Mouse (Mus musculus) intestine, postnatal 0 days (tissue): Measurements from ENCODE around the gene Mov10l1. TPM values are rescaled to one million over a fixed set of nuclear protein-coding genes. Genes with fewer than 3 reads are reported as not detected.

ENCODE experiments used
- ATAC-seq: fragments of 200-750 bp; cut with Nextera tagmentation; 2 replicates; pipeline ENCODE4 v1.8.0; 2017; ENCODE audit warnings: mild to moderate bottlenecking, moderate TSS enrichment, moderate library complexity
- H3K27ac ChIP-seq: fragments of 300-500 bp; sonication (generic); 2 replicates; pipeline ENCODE4 v1.5.1; 2014; ENCODE audit warnings: mild to moderate bottlenecking, low read depth, low read length, moderate library complexity
- H3K27me3 ChIP-seq: fragments of 300-500 bp; sonication (generic); replicated peaks from 2 replicates; pipeline ENCODE4 v1.6.1; 2014; ENCODE audit warnings: low read length, mixed read lengths; ENCODE audit not compliant: control insufficient read depth, insufficient read depth
- H3K36me3 ChIP-seq: fragments of 300-500 bp; sonication (generic); 2 replicates; pipeline ENCODE4 v1.6.1; 2014; ENCODE audit warnings: mild to moderate bottlenecking, moderate library complexity; ENCODE audit not compliant: control insufficient read depth, insufficient read depth
- H3K4me1 ChIP-seq: fragments of 300-500 bp; sonication (generic); replicated peaks from 2 replicates; pipeline ENCODE4 v1.6.1; 2014; ENCODE audit warnings: antibody characterized with exemption, low read length, mixed read lengths; ENCODE audit not compliant: control insufficient read depth, insufficient read depth
- H3K4me2 ChIP-seq: fragments of 300-500 bp; sonication (generic); replicated peaks from 2 replicates; pipeline ENCODE4 v1.6.1; 2014; ENCODE audit warnings: low read depth, mild to moderate bottlenecking, moderate library complexity
- H3K4me3 ChIP-seq: fragments of 300-500 bp; sonication (generic); 2 replicates; pipeline ENCODE4 v1.5.1; 2014; ENCODE audit warnings: low read depth, low read length
- H3K9ac ChIP-seq: fragments of 300-500 bp; sonication (generic); 2 replicates; pipeline ENCODE4 v1.6.1; 2014; ENCODE audit warnings: mild to moderate bottlenecking, low read depth, low read length
- H3K9me3 ChIP-seq: fragments of 300-500 bp; sonication (generic); 2 replicates; pipeline ENCODE4 v1.6.1; 2016; ENCODE audit warnings: mixed run types; ENCODE audit not compliant: control insufficient read depth
- CTCF ChIP-seq: sonication (generic); IDR thresholded peaks from 2 replicates; pipeline ENCODE4 v1.5.1; 2016; ENCODE audit warnings: low read depth, mild to moderate bottlenecking, control low read depth, antibody characterized with exemption, moderate library complexity
- WGBS: fragments of 180-500 bp; shearing (Covaris S2); extraction: QIAGEN DNeasy Blood & Tissue Kit; methylation state at CpG from one replicate; pipeline ENCODE4 v1.1.7; 2014; 5-methylcytosine and 5-hydroxymethylcytosine counted together
- polyA plus RNA-seq: library from polyadenylated mRNA; unstranded; fragments of >200 nt; fragmentation: Nextera tagmentation; extraction: Ambion mirVana; gene quantifications from 2 replicates; pipeline ENCODE4 v1.2.1, GENCODE M21; 2015

Gene Mov10l1
- polyA plus RNA-seq: not detected in 2 replicates

GRCm38 (mm10) chr15:88982534-88983079 is at the start of gene Mov10l1:
Gene Mov10l1, plus strand, starts transcription at chr15:88982909.
- no peaks in the 10 kb centered on the region for H3K36me3 ChIP-seq
- WGBS: 91% methylated on average over 31 of the region's 31 CpGs
- H3K4me1 ChIP-seq: no peaks in the 10 kb centered on the region
- H3K27ac ChIP-seq: no peak within 1 kb of the TSS
- no peak within 1 kb of the TSS for H3K4me3 ChIP-seq
- no peak within 1 kb of the TSS for H3K9ac ChIP-seq
- H3K9me3 ChIP-seq: no peaks in the 10 kb centered on the region
- H3K27me3 ChIP-seq: no peaks in the 10 kb centered on the region
- no peak within 1 kb of the TSS for H3K4me2 ChIP-seq
- TF ChIP-seq CTCF: no peak
- ATAC-seq: no peak

- no peaks in the 10 kb centered on the region for H3K36me3 ChIP-seq
- TF ChIP-seq CTCF: peak; percentile 61
- no peaks in the 10 kb centered on the region for H3K27me3 ChIP-seq
- WGBS: 57% methylated on average over 7 of the region's 7 CpGs
- H3K9ac ChIP-seq: no peak overlapping the region
- H3K27ac ChIP-seq: no peak overlapping the region
- no peak for ATAC-seq
- H3K4me1 ChIP-seq: no peaks in the 10 kb centered on the region
- H3K4me2 ChIP-seq: no peak overlapping the region
- no peak overlapping the region for H3K4me3 ChIP-seq
- no peaks in the 10 kb centered on the region for H3K9me3 ChIP-seq
These were observed 48.6 kb upstream of the Mov10l1 start for GRCm38 (mm10) chr15:88934141-88934540.

GRCm38 (mm10) chr15:88936619-88937290 is 46.0 kb upstream of the Mov10l1 start:
- no peaks in the 10 kb centered on the region for H3K4me1 ChIP-seq
- WGBS: 50% methylated on average over 6 of the region's 6 CpGs
- no peak for TF ChIP-seq CTCF
- no peak for ATAC-seq
- H3K9ac ChIP-seq: no peak overlapping the region
- no peak overlapping the region for H3K4me3 ChIP-seq
- H3K27me3 ChIP-seq: no peaks in the 10 kb centered on the region
- H3K27ac ChIP-seq: no peak overlapping the region
- no peaks in the 10 kb centered on the region for H3K36me3 ChIP-seq
- H3K9me3 ChIP-seq: no peaks in the 10 kb centered on the region
- no peak overlapping the region for H3K4me2 ChIP-seq

- Histone ChIP-seq H3K27ac (no peak overlapping the region), H3K27me3 (no peaks in the 10 kb centered on the region), H3K4me2 (no peak overlapping the region), H3K36me3 (no peaks in the 10 kb centered on the region), H3K4me1 (no peaks in the 10 kb centered on the region), H3K4me3 (no peak overlapping the region), H3K9me3 (no peaks in the 10 kb centered on the region), H3K9ac (no peak overlapping the region)
- WGBS: 76% methylated on average over 2 of the region's 2 CpGs
- ATAC-seq: no peak
- no peak for TF ChIP-seq CTCF
These were observed 45.4 kb upstream of the Mov10l1 start for GRCm38 (mm10) chr15:88937291-88937650.

- no peak for TF ChIP-seq CTCF
- Histone ChIP-seq H3K27ac (no peak overlapping the region), H3K9ac (no peak overlapping the region), H3K36me3 (no peaks in the 10 kb centered on the region), H3K9me3 (no peaks in the 10 kb centered on the region), H3K27me3 (no peaks in the 10 kb centered on the region), H3K4me3 (no peak overlapping the region), H3K4me2 (no peak overlapping the region), H3K4me1 (no peaks in the 10 kb centered on the region)
- 72% methylated on average over 5 of the region's 5 CpGs for WGBS
- no peak for ATAC-seq
These were observed 39.9 kb upstream of the Mov10l1 start for GRCm38 (mm10) chr15:88942783-88943182.

- H3K27me3 ChIP-seq: no peaks in the 10 kb centered on the region
- 78% methylated on average over 5 of the region's 5 CpGs for WGBS
- H3K9ac ChIP-seq: no peak overlapping the region
- no peaks in the 10 kb centered on the region for H3K9me3 ChIP-seq
- no peak for ATAC-seq
- H3K36me3 ChIP-seq: no peaks in the 10 kb centered on the region
- H3K4me3 ChIP-seq: no peak overlapping the region
- no peaks in the 10 kb centered on the region for H3K4me1 ChIP-seq
- H3K4me2 ChIP-seq: no peak overlapping the region
- no peak for TF ChIP-seq CTCF
- H3K27ac ChIP-seq: no peak overlapping the region
These were observed 38.7 kb upstream of the Mov10l1 start for GRCm38 (mm10) chr15:88943896-88944551.
